Mouse (Mus musculus) small intestine, adult 2 months (tissue): ENCODE data around the gene Ifit3b.

Experiments
- CTCF ChIP-seq: fragments of 200-500 bp; IDR thresholded peaks from 2 replicates; pipeline ENCODE4 v1.5.1; 2012; ENCODE audit warnings: low read depth, mild to moderate bottlenecking, control low read depth, inconsistent platforms, low read length, moderate library complexity, mixed read lengths; ENCODE audit not compliant: insufficient replicate concordance, insufficient read length; ENCODE audit errors: extremely low read depth
- POLR2A ChIP-seq: fragments of 200-500 bp; IDR thresholded peaks from 2 replicates; pipeline ENCODE4 v1.6.1; 2012; ENCODE audit warnings: low read depth, mild to moderate bottlenecking, control low read depth, inconsistent platforms, low read length, moderate library complexity

GRCm38 (mm10) chr19:34642616-34643015 lies 34.8 kb downstream of the Ifit3b start:
- no peak for TF ChIP-seq CTCF
- no peak for TF ChIP-seq POLR2A
